Mouse (Mus musculus) intestine, embryonic 16.5 days (tissue): ENCODE measurements around the gene Il3ra. TPM values are rescaled to one million over a fixed set of nuclear protein-coding genes. Genes with fewer than 3 reads are reported as not detected.

ENCODE experiments used
- ATAC-seq: fragments of 200-750 bp; cut with Nextera tagmentation; 2 replicates; pipeline ENCODE4 v1.8.0; 2017; ENCODE audit warnings: moderate TSS enrichment, moderate library complexity
- H3K27ac ChIP-seq: fragments of 300-500 bp; sonication (generic); 2 replicates; pipeline ENCODE4 v1.5.1; 2014; ENCODE audit warnings: mild to moderate bottlenecking, low read length
- H3K27me3 ChIP-seq: fragments of 300-500 bp; sonication (generic); replicated peaks from 2 replicates; pipeline ENCODE4 v1.6.1; 2014; ENCODE audit warnings: low read length, control low read depth, mixed read lengths; ENCODE audit not compliant: control insufficient read depth, insufficient read depth
- H3K36me3 ChIP-seq: fragments of 300-500 bp; sonication (generic); 2 replicates; pipeline ENCODE4 v1.6.1; 2014; ENCODE audit warnings: low read length, control low read depth; ENCODE audit not compliant: control insufficient read depth, insufficient read depth
- H3K4me1 ChIP-seq: fragments of 300-500 bp; sonication (generic); 2 replicates; pipeline ENCODE4 v1.6.1; 2014; ENCODE audit warnings: low read length, control low read depth, mixed read lengths; ENCODE audit not compliant: control insufficient read depth, insufficient read depth
- H3K4me2 ChIP-seq: fragments of 300-500 bp; sonication (generic); 2 replicates; pipeline ENCODE4 v1.6.1; 2014; ENCODE audit warnings: low read depth, low read length, control low read depth
- H3K4me3 ChIP-seq: fragments of 300-500 bp; sonication (generic); 2 replicates; pipeline ENCODE4 v1.5.1; 2014; ENCODE audit warnings: mild to moderate bottlenecking, low read length
- H3K9ac ChIP-seq: fragments of 300-500 bp; sonication (generic); 2 replicates; pipeline ENCODE4 v1.6.1; 2014; ENCODE audit warnings: low read depth, low read length
- H3K9me3 ChIP-seq: fragments of 300-500 bp; sonication (generic); 2 replicates; pipeline ENCODE4 v1.6.1; 2016; ENCODE audit warnings: low read length, control low read depth; ENCODE audit not compliant: control insufficient read depth
- WGBS: fragments of 180-500 bp; shearing (Covaris S2); extraction: QIAGEN DNeasy Blood & Tissue Kit; methylation state at CpG from one replicate; pipeline ENCODE4 v1.1.7; 2014; 5-methylcytosine and 5-hydroxymethylcytosine counted together
- polyA plus RNA-seq: library from polyadenylated mRNA; unstranded; fragments of >200 nt; fragmentation: Nextera tagmentation; extraction: Ambion mirVana; gene quantifications from 2 replicates; pipeline ENCODE4 v1.2.1, GENCODE M21; 2015

Gene Il3ra
- polyA plus RNA-seq, 1 experiment from 2014 or later = 6.6 TPM

DNA sequence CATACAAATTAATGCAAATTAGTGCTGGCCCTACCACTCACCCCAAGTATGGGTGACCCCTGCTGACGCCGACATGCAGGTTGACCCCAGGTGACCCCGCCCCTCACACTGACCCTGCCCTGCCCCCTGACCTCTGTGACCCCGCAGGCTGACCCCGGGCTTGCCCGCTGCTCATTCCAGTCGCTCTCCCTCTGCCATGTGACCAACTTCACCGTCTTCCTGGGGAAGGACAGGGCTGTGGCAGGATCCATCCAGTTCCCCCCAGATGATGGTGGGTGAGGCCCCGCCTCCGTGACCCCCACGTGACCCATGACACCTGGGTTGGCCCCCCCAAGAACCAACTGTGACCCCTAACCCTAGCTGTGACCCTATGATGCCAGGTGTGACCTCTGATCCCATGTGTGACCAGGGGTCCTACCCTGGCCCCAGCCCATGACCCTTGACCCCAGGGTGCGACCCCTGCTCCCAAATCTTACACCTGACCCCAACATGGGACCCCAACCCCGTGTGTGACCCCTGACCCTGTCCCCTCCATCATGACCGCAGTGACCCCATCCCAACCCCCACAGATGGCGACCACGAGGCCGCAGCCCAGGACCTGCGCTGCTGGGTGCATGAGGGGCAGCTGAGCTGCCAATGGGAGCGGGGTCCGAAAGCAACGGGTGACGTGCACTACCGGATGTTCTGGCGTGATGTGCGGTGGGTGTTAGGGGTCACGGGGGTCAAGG lies 2.8 kb downstream of the Il3ra start:
- Histone ChIP-seq H3K4me1 (no peaks in the 10 kb centered on the region), H3K4me2 (no peak overlapping the region), H3K9me3 (peaks cover 50% of the 10 kb centered on the region), H3K4me3 (no peak overlapping the region), H3K27ac (no peak overlapping the region), H3K27me3 (no peaks in the 10 kb centered on the region), H3K36me3 (peaks cover 17% of the 10 kb centered on the region; the same call in 1 of the 2 replicates), H3K9ac (no peak overlapping the region)
- 96% methylated on average over 26 of the region's 26 CpGs for WGBS
- no peak for ATAC-seq

DNA sequence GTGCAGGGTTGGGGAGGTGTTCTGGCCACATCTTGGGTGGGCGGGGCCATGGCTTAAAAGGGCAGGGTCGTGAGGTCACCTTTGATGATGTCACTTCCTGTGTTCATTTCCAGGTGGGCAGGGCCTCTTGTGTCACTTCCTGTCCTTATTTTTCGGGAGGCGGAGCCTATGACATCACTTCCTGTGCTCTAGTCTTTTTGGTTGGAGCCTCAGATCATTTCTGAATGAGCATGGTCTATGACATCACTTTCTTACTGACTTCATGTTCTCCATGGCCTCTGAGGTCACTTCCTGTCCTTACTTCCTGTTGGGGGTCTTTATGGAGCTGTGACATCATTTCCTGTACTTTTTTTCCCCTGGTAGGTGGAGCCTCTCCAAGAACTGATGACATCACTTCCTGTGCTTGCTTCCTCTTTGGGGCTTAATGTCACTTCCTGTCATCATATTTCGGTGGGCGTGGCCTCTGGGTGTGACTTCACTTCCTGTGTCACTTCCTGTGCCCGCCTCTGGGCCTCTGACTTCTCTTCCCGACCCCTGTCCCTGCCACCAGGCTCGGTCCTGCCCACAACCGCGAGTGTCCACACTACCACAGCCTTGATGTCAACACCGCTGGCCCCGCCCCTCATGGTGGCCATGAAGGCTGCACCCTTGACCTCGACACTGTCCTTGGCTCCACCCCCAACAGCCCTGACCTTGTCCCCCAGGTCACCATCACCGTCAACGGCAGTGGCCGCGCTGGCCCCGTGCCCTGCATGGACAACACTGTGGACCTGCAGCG lies 3.6 kb downstream of the Il3ra start:
- H3K4me2 ChIP-seq = no peak overlapping the region

DNA sequence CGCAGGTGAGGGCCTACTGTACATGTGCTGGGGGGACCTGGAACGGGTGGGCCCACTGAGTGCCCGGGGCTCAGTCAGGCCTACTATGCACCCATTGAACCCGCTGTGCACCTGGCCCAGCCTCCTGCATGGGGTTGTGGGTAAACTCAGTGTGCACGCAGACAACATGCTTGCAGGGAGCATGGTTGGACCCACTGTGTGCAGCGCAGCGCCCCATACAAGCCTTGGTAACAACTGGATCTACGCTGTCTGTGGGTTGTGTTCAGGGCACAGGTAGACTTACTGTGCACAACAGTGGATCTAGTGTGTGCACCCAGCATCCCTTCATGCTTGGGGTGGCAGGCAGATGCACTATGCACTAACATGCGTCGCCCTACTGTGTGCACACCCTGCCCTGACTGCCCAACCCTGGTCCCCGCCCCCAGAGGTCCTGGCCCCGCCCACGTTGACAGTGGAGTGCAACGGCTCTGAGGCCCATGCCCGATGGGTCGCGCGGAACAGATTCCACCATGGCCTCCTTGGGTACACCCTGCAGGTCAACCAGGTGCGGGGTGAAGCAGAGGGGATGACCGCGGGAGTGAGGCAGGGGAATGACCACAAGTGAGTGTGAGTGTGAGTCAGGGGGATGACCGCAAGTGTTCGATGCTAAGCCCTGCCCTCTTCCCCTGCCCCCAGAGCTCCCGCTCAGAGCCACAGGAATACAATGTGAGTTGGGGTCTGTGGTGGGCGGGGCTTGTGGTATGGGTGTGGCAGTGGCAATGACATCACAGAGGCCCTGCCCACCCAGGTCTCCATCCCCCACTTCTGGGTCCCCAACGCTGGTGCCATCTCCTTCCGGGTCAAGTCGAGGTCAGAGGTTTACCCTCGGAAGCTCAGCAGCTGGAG lies 4.4 kb downstream of the Il3ra start:
- H3K9me3 ChIP-seq = peaks cover 59% of the 10 kb centered on the region
- ATAC-seq = no peak
- H3K4me1 ChIP-seq = no peaks in the 10 kb centered on the region
- H3K27me3 ChIP-seq = no peaks in the 10 kb centered on the region
- no peak overlapping the region for H3K4me3 ChIP-seq
- H3K27ac ChIP-seq = no peak overlapping the region
- 95% methylated on average over 29 of the region's 29 CpGs for WGBS
- peaks cover 17% of the 10 kb centered on the region; the same call in 1 of the 2 replicates for H3K36me3 ChIP-seq
- H3K4me2 ChIP-seq = no peak overlapping the region
- H3K9ac ChIP-seq = no peak overlapping the region

More for the DNA sequence above, 3.6 kb downstream of the Il3ra start:
- H3K4me3 ChIP-seq = no peak overlapping the region
- no peak overlapping the region for H3K27ac ChIP-seq
- no peaks in the 10 kb centered on the region for H3K27me3 ChIP-seq
- no peak for ATAC-seq
- no peaks in the 10 kb centered on the region for H3K4me1 ChIP-seq
- H3K9me3 ChIP-seq = peaks cover 51% of the 10 kb centered on the region
- H3K9ac ChIP-seq = no peak overlapping the region
- WGBS = 97% methylated on average over 20 of the region's 20 CpGs
- H3K36me3 ChIP-seq = peaks cover 17% of the 10 kb centered on the region; the same call in 1 of the 2 replicates

DNA sequence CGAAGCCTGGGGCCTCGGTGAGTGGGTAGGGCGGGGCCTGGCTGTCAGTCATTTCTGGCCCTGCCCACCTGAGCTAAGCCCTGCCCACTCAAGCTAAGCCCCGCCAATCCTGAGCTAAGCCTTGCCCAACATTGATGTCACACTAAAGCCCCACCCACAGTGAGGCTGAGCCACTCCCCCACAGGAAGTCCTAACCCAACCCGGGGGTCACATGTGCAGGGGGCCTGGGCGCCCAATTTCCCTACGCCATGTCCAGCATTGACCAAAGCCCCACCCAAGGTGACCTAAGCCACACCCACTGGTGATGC lies 5.0 kb downstream of the Il3ra start:
- peaks cover 61% of the 10 kb centered on the region for H3K9me3 ChIP-seq
- H3K36me3 ChIP-seq = peaks cover 17% of the 10 kb centered on the region; the same call in 1 of the 2 replicates
- H3K27ac ChIP-seq = no peak overlapping the region
- H3K4me3 ChIP-seq = no peak overlapping the region
- H3K4me2 ChIP-seq = no peak overlapping the region
- H3K27me3 ChIP-seq = no peaks in the 10 kb centered on the region
- 98% methylated on average over 7 of the region's 7 CpGs for WGBS
- no peak overlapping the region for H3K9ac ChIP-seq
- no peaks in the 10 kb centered on the region for H3K4me1 ChIP-seq
- ATAC-seq = no peak

DNA sequence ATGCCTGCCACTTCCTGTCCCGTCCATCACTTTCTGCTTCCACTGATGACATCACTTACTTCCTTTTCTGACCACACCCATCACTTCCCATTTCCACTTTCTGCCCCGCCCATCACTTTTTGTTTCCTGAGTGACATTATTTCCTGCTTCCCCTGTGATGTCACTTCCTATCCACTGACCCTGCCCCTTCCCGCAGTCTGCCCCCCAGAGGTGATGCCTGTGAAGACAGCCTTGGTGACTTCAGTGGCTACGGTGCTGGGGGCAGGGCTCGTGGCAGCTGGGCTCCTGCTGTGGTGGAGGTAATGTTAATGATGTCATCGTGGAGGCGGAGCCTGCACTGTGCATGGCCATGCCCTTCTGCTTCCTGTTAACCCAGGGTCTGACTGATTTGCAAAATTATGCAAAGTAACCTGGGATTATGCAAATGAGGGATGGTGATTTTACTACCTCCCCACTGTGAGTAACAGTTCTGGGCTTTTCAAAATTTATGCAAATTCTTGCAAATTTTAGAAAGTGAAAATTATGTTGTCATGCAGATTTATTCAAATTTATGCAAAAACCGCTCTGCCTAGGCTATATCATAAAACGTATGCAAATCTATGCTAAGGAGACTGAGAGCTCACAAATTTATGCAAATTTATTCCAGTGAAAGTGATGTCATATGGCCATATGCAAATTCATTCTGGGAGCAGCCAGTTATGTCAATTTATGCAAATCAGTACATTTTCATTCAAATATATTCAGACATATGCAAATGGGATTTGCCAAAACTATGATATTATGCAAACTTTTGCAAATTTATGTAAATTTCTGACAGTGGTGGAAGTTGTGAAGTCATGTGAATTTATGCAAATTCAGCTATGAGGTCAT lies 5.9 kb downstream of the Il3ra start:
- Histone ChIP-seq H3K4me2 (no peak overlapping the region), H3K36me3 (peaks cover 16% of the 10 kb centered on the region; the same call in 1 of the 2 replicates), H3K4me3 (no peak overlapping the region), H3K9me3 (peaks cover 59% of the 10 kb centered on the region), H3K4me1 (no peaks in the 10 kb centered on the region), H3K27ac (no peak overlapping the region), H3K9ac (no peak overlapping the region), H3K27me3 (no peaks in the 10 kb centered on the region)
- WGBS = 94% methylated on average over 9 of the region's 9 CpGs
- ATAC-seq = no peak

DNA sequence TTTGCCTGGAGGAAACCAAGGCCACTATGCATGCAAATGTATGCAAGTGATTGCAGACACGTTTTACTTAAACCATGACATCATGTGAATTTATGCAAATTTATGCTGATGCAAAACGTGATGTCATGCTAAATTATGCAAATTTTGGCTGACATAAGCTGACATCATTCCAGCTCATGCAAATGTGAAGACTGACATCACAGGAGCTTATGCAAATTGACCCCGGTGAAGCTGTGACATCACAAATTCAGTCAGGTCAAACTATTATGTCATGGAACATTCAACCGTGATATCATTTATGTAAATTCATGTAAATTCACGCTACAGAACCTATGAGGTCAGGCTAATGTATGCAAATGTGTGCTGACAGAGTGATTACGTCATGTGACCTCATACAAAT lies 6.5 kb downstream of the Il3ra start:
- H3K27me3 ChIP-seq = no peaks in the 10 kb centered on the region
- H3K4me1 ChIP-seq = no peaks in the 10 kb centered on the region
- no peak for ATAC-seq
- H3K9ac ChIP-seq = no peak overlapping the region
- H3K9me3 ChIP-seq = peaks cover 57% of the 10 kb centered on the region
- WGBS = 84% methylated on average over 6 of the region's 6 CpGs
- H3K27ac ChIP-seq = no peak overlapping the region
- H3K4me2 ChIP-seq = no peak overlapping the region
- H3K36me3 ChIP-seq = peaks cover 15% of the 10 kb centered on the region; the same call in 1 of the 2 replicates
- no peak overlapping the region for H3K4me3 ChIP-seq

DNA sequence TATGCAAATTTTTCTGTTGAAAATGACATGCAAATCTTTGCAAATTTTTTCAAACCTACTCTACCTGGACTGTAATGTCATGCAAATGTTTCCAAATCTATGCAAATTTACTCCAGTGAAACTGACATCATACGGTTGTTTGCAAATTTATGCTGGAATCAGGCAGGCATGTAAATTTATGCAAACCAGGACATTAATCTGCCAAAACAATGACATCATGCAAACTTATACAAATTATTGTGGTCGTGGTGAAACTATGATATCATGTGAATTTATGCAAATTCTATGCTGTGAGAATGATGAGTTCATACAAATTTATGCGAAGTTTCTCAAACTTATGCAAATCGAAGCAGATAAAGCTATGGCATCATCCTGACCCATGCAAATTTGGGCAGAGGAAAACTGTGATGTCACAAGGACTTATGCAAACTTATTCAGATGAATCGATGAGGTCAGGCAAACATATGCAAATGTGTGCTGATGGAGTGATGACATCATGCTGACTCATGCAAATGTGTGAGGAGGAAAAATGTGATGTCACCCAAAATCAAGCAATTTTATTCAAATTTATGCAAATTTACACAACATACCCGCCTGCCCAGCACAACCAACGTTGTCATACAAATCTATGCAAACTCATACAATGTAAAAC lies 7.1 kb downstream of the Il3ra start:
- peaks cover 15% of the 10 kb centered on the region; the same call in 1 of the 2 replicates for H3K36me3 ChIP-seq
- WGBS = 93% methylated on average over 7 of the region's 7 CpGs
- no peak for ATAC-seq

DNA sequence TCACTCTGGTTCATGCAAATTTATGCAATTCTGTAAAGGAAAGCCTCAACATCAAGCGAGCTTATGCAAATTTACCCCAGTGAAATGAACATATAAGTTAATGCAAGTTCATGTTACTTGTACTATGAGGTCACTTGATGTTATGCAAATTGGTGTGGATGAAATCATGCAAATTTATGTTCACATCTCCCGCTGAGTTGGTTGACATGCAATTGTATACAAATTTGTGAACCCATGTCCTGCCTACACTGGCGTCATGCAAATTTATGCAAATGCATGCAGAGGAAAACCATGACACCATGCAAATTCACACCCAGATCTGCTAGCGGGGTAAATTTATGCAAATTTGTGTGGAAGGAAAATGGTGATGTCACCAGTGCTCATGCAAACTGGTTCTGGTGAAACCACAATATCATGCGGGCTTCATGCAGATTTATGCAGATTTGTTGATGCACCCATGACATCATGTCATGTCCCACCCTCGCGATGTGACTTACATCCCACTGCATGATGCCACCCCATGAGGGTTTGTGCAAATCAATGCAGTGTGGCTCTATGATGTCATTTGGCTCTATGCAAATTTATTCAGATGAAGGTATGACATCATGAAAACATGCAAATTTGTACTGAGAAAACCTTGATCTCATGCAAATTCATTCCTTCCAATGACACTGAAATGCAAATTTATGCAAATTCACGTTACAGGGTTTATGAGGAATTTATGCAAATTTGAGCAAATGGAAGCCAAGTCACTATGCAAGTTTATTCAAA lies 7.8 kb downstream of the Il3ra start:
- peaks cover 47% of the 10 kb centered on the region for H3K9me3 ChIP-seq
- WGBS = 87% methylated on average over 8 of the region's 8 CpGs

More for the DNA sequence above, 7.1 kb downstream of the Il3ra start:
- H3K27ac ChIP-seq = no peak overlapping the region
- H3K9ac ChIP-seq = no peak overlapping the region
- no peak overlapping the region for H3K4me2 ChIP-seq
- H3K4me1 ChIP-seq = no peaks in the 10 kb centered on the region
- H3K27me3 ChIP-seq = no peaks in the 10 kb centered on the region
- peaks cover 52% of the 10 kb centered on the region for H3K9me3 ChIP-seq
- H3K4me3 ChIP-seq = no peak overlapping the region

More for the DNA sequence above, 7.8 kb downstream of the Il3ra start:
- no peak for ATAC-seq
- Histone ChIP-seq H3K36me3 (peaks cover 14% of the 10 kb centered on the region; the same call in 1 of the 2 replicates), H3K4me2 (no peak overlapping the region), H3K9ac (no peak overlapping the region), H3K4me3 (no peak overlapping the region), H3K27ac (no peak overlapping the region), H3K27me3 (no peaks in the 10 kb centered on the region), H3K4me1 (no peaks in the 10 kb centered on the region)
